Mouse (Mus musculus): Measurements from ENCODE around the gene Hace1.
"Not testable (repeated sequence)": the region's sequence is repeated elsewhere in the genome, so short reads cannot be mapped to it uniquely, and the experiment has no call there.

The Hace1 gene

DNA sequence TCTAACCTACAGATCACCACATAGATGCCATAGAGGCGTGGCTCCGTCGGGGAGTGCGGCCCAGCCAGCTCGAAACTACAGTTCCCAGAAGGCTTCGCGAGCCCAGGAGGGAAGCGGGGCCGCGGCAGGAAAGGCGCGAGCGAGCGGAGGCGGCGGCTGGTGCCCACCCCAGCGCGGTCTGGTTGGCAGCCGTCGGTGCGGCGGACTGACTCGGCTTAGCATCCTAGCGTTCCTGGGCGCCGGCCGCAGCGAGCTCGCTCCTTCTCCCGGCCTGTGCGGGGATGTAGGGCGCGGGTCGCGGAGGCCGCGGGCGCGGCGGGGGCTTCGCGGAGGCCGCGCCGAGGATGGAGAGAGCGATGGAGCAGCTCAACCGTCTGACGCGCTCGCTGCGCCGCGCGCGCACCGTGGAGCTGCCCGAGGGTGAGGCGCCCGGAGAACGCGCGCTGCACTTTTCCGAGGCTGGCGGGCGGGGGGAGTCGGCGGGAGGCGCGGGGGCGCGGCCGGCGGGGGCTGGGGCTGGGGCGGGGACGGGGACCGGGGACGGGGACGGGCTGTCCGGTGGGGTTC, at the start of gene Hace1:
TSS of gene Hace1 (plus strand) at position 99 of the 567 bp plus-strand sequence.
- DNase-seq (ENCODE audit: low spot score), result peak; percentile 68

DNA sequence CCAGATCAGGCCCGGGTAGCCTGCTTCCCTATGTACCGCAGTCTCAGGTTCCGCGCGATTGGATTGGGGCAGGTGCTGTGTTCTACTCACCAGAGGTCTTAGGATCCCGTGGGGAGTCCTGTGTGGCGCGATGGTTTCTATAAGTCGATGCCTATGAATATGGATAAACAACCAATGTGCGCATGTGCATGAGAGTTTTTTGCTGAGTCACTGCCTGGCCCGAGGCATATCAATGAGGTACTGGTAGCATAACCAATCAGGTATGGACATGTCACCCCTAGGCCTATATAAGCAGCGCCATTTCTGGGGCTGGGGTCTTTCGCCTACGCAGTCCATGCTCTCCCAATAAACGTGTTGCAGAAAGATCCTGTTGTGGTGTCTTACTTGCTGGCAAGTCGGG, 40.3 kb upstream of the Hace1 start:
- DNase-seq (ENCODE audit: low spot score), result not testable (repeated sequence)

GRCm38 (mm10) chr10:45542726-45543125, 34.9 kb upstream of the Hace1 start:
- DNase-seq (ENCODE audit: low spot score), result no peak

GRCm38 (mm10) chr10:45546799-45547198, 30.8 kb upstream of the Hace1 start:
- peak; percentile 18 for DNase-seq (ENCODE audit: low spot score)

- peak; percentile 27 for DNase-seq (ENCODE audit: low spot score)
Observed at GRCm38 (mm10) chr10:45578298-45578821, 731 bp downstream of the Hace1 start.

DNA sequence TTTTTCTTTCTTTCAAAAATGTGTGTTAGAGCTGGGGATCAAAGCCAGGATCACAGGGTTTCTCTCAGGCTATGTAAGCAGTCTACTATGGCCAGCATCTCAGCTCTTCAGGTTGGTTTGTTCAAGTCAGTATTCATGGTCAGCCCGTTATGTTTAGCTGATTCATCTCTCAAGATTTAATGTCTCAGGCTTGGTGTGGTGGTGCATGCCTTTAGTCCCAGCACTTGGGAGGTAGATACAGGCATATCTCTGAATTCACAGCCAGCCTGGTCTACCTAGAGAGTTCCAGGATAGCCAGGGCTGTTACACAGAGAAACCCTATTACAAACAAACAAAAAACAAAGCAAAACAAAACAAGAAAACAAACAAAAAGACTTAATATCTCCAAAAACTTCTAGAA, 5.7 kb downstream of the Hace1 start:
- DNase-seq (ENCODE audit: low spot score), result no peak

- DNase-seq (ENCODE audit: low spot score), result no peak
Observed at GRCm38 (mm10) chr10:45583829-45584228, 6.2 kb downstream of the Hace1 start.

DNA sequence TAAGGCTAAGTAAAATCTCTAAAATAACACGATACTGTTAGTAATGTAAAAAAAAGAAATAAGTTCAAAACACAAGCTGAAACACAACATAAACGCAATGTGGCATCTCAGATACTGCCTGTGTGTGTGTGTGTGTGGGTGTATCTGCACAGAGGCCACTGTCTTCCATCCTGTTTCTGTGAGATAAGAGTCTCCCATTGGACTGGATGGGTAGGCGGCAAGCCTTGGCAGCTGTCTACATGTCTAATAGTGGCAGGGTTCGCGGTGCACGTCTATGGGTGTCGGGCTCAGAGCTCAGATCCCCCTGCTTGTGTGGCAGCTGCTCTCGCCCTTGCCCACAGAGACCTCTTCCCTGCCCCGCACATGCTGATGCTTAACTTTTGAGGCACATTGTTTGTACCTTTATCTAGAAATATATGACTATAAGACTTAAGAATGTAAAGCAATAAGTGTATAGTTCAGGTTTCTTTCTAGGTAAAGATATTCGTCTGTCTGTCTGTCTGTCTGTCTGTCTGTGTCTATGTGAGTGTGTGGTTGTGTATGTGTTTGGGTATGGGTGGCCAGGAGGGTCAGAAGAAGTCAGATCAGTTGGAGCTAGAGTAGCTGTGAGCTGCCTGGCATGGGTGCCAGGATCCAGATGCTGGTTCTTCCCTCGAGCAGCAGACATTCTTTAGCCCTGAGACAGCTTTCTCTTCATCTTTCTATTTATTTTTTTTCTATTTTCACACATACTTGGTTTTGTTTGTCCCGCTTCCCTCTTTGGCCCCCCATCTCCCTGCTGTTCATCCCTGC, 6.9 kb downstream of the Hace1 start:
- DNase-seq (ENCODE audit: low spot score), result no peak

GRCm38 (mm10) chr10:45605853-45606252, 28.2 kb downstream of the Hace1 start:
- DNase-seq (ENCODE audit: low spot score), result no peak

GRCm38 (mm10) chr10:45610727-45611126, 33.1 kb downstream of the Hace1 start:
- no peak for DNase-seq (ENCODE audit: low spot score)

GRCm38 (mm10) chr10:45616012-45616411, 38.4 kb downstream of the Hace1 start:
- no peak for DNase-seq (ENCODE audit: low spot score)

DNA sequence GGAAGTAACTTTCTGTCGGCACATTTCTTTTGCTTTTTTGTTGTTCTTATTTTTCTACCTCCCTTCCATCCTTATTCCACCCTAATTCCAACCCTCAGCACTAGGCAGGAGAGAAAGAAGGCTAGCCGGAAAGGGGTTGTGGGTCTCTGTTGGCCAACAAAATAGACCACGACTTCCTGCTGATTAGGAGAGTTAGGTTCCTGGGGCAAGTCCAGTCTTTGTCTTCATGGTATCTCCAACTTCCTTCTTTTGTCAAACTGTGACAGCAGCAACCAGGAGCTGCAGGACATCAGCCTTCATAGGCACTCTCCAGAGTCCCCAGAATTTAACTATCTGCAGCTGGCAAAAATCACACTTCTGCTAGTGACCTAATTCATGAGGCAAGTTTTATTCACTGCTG, 41.4 kb downstream of the Hace1 start:
- DNase-seq (ENCODE audit: low spot score), result no peak

- no peak for DNase-seq (ENCODE audit: low spot score)
Observed at GRCm38 (mm10) chr10:45631995-45632394, 54.4 kb downstream of the Hace1 start.

- no peak for DNase-seq (ENCODE audit: low spot score)
Observed at GRCm38 (mm10) chr10:45632641-45633040, 55.0 kb downstream of the Hace1 start.

- DNase-seq (ENCODE audit: low spot score), result no peak
Observed at GRCm38 (mm10) chr10:45635201-45635600, 57.6 kb downstream of the Hace1 start.

GRCm38 (mm10) chr10:45639762-45640161, 62.1 kb downstream of the Hace1 start:
- no peak for DNase-seq (ENCODE audit: low spot score)

DNA sequence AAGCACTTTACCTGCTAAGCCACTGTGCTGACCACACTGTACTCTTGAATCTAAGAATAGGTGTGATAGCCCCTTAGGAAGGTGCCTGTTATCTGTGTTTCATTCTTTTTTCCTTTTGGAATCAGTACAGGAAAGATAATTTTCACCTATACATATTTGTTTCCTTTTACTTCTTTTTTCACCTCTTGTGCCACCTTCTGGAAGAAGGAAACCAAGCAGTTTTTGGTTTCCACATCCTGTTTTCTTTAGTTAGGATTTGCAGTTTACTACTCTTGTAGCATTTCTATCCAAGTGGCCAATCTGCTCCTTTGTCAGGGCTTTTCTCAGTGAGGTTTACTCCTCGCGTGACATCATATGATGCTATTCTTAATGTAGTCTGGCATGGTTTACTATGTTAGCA, 76.4 kb downstream of the Hace1 start:
- no peak for DNase-seq (ENCODE audit: low spot score)

- DNase-seq (ENCODE audit: low spot score), result no peak
Observed at GRCm38 (mm10) chr10:45662015-45662414, 84.4 kb downstream of the Hace1 start.

- no peak for DNase-seq (ENCODE audit: low spot score)
Observed at GRCm38 (mm10) chr10:45668266-45668665, 90.6 kb downstream of the Hace1 start.

- DNase-seq (ENCODE audit: low spot score), result no peak
Observed at GRCm38 (mm10) chr10:45676796-45677195, 99.2 kb downstream of the Hace1 start.

- no peak for DNase-seq (ENCODE audit: low spot score)
Observed at GRCm38 (mm10) chr10:45686191-45686590, 108.6 kb downstream of the Hace1 start.

GRCm38 (mm10) chr10:45694931-45695330, 117.3 kb downstream of the Hace1 start:
- no peak for DNase-seq (ENCODE audit: low spot score)

DNA sequence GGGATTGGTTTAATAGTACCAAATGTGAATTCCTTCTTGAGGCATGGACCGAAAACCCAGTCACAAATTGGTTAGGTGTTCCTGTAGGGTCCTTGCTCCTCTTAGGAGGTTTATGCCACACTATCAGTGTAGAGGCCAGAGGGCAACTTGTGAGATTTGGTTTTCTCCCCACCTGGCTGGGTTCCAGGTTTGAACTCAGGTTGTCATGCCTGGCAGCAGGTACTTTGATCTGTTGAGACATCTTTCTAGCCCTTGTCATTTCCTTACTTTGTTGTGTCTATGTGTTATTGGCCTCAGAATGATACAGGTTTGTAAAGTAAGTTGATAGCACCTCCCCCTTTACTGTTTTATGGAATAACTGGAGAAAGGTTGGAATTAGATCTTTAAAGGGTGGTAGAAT, 117.9 kb downstream of the Hace1 start:
- DNase-seq (ENCODE audit: low spot score), result no peak

- no peak for DNase-seq (ENCODE audit: low spot score)
Observed at GRCm38 (mm10) chr10:45698930-45699329, 121.3 kb downstream of the Hace1 start.

All from ovary, postnatal 14 days (tissue).